Mouse (Mus musculus): ENCODE results near the gene Cfap298. TPM values are rescaled to one million over a fixed set of nuclear protein-coding genes. Genes with fewer than 3 reads are reported as not detected.

The Cfap298 gene
- 10 to 100 TPM; 45.4 to 50.4 (median 47.0) TPM for total RNA-seq (2022)

DNA sequence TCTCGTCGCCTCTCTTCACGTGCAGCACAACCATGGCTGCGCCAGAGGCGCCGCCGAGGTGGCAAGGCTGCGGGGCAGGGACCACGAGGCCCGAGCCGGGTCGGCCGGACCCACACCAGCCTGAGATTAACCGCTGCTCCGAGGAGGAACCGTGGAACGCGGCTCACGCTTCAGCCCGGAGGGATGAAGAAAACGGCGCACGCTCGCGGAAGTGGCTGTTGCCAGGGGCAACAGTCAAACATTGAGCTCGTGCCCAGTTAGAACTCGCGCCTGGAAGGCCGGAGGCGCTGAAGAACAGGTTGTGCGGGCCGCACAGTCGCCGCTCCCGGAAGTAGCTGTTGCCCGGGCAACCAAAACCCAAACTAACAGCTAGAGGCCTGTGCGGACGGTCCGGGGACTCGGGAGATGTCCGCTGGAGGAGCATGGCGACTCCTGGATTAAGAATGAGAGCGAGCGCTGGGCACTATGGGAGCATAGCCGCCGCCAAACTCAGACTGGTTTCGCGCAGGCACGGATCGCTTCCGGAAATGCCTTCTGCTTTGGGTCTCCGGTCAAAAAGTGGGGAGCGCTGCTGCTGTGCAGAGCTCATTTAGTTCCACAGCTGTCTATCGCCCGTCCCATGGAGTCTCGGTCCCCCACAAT is at the start of gene Cfap298:
Gene Cfap298 (minus strand): TSS at position 428 of the 642 bp plus-strand sequence.
- peak; percentile 86 to 90 for DNase-seq (ENCODE audit: low spot score in 2 of 2)

- no peak for DNase-seq (ENCODE audit: low spot score in 2 of 2)
Observed at GRCm38 (mm10) chr16:90971004-90971403, 36.1 kb upstream of the Cfap298 start.

DNA sequence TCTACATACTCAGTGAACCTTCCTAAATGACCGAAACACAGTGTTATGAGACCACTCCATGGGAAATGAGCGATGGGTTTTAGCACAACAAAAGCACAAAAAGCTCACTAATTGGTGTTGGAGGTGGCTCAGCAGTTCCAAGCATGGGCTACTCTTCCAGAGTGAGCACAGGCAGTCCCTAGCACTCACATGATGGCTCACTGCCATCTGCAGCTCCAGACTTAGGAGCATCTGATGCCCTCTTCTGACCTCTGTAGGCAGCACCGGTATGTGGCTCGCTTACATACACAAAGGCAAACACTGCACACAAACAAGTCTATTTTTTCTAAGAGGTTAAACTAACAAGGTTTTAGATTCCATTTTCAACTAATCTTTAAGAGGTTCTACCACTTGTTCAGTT is 31.3 kb upstream of the Cfap298 start:
- no peak for DNase-seq (ENCODE audit: low spot score in 2 of 2)

GRCm38 (mm10) chr16:90964302-90964701 is 29.4 kb upstream of the Cfap298 start:
- DNase-seq (ENCODE audit: low spot score in 2 of 2) = no peak

DNA sequence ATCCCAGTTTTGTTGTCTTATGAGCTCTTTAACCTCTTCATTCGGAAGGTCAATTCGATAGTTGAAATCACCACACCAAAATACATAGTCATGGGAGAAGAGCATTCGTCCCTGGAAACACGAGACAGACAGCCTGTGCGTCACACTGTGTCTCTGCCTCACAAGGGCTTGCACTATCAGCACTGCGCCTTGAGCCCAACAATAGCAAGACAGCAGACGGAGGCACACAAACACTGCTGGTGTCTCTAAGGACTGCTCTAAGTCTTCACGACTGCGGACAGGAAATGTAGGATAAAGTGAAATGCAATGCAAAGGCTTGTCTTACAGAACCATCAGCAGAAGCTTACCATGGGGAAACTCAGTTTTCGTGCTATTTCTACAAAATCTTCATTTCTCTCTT is 29.0 kb upstream of the Cfap298 start:
- DNase-seq (ENCODE audit: low spot score in 2 of 2) = no peak

DNA sequence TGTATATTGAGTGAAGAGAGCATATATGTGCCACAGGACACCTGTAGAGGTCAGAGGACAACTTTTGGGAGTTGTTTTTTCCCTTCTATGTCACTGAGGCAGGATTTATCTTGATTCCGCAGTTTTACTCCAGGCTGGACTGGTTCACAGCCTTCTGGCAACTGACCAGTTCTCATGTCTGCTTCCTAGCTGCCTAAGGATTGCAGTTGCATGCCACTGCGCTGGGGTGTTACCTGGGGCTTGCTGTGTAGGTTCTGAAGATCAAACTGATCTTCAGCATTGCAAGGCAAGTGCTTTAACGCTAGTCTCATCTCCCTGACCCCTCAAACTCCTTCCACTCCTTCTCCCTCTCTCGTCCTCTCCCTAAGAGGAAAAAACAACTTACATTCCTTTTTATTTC is 28.3 kb upstream of the Cfap298 start:
- no peak for DNase-seq (ENCODE audit: low spot score in 2 of 2)

DNA sequence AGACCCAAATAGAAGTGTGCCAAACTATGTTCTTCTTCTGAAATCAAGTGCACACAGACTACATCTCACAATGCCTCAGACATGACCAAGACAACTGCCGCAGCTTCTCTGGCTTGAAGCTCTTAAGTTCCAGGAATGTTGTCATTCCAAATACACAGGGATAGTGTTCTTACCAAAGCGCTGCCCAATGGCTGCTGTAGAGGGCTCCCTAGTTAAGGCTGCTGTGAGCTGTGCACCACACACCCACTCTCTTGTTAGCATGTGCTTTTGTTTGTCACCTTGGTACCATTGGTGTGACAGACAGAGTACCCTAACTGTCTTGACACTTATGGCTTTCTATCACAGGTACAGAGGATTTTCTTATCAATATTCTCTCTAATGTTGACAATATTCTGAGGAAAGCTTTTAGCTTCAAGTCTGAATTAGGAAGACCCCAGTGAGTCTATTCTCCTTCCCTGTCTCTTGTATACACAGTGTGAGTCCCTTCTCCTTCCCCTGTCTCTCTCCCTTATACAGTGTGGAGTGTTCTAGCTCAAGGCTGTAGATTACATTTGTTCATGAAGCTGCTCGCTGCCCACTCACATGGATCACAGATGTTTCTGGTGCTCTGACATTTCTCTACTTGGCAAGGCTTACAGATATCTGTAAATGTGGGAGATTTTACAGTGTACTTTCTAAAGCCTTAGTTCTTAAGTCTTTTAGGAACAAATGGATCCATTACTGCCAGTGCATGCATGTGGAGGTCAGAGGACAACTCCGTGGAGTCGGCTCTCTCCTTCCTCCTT is 23.6 kb upstream of the Cfap298 start:
- peak in 1 of 2 experiments; percentile 66 for DNase-seq (ENCODE audit: low spot score in 2 of 2)

DNA sequence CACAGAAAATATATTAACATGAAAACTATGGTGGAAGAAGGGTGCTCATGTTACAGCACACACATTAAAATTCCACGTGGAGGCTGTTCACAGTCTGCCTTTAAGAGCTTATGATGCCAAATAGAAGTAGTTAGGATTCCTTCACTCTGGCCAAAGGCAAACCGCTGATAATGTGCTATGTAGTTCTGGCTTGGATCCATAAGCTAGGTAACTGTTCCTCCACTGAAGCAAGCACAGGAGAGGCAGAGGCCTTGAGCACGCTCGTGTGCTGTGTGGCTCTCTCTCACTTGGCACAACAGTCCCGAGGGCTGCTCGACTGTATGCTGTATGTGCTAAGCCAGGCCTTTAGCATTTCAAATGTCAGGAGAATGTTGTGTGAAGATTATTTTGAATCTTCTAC is 20.6 kb upstream of the Cfap298 start:
- DNase-seq (ENCODE audit: low spot score in 2 of 2) = no peak

DNA sequence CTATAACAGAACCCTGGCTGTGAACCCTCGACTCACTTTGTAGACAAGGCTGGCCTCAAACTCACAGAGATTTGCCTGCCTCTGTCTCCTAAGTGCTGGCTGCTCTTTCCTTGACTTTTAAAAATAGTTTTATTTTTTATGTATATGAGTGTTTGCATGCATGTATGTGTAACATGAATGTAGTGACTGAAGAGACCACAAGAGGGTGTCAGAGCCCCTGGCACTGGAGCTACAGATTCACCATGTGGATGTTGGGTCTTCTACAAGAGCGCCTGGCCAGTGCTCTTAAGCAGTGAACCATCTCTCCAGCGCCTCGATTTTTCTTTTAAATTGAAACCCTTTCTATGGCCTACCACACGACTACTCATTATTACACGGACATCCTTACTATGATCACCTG is 18.9 kb upstream of the Cfap298 start:
- no peak for DNase-seq (ENCODE audit: low spot score in 2 of 2)

GRCm38 (mm10) chr16:90953147-90953546 is 18.2 kb upstream of the Cfap298 start:
- DNase-seq (ENCODE audit: low spot score in 2 of 2) = no peak

GRCm38 (mm10) chr16:90950354-90950963 is 15.5 kb upstream of the Cfap298 start:
- no peak for DNase-seq (ENCODE audit: low spot score in 2 of 2)

DNA sequence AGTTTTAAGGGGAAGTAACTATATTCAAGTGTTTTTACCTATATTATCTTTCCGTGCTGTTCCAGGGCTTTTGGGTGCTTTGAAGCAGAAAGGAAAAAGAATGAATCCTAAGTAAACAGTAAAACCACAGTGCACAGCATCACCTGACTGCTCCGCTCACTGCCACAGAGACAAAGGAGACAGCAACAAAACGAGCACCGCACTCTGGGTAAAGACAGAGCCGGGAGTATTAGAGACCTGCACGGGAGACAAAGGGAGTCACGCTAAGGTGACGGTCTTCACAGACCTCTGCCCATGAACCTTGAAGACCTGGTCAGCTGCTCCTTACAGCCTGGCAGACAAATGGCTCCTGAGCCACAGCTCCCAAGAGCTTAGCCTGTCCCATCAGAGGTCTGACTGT is 12.1 kb upstream of the Cfap298 start:
- DNase-seq (ENCODE audit: low spot score in 2 of 2) = no peak

- DNase-seq (ENCODE audit: low spot score in 2 of 2) = no peak
Observed at GRCm38 (mm10) chr16:90941246-90941645, 6.3 kb upstream of the Cfap298 start.

- peak in 1 of 2 experiments; percentile 36 for DNase-seq (ENCODE audit: low spot score in 2 of 2)
Observed at GRCm38 (mm10) chr16:90934193-90934686, 674 bp downstream of the Cfap298 start.

DNA sequence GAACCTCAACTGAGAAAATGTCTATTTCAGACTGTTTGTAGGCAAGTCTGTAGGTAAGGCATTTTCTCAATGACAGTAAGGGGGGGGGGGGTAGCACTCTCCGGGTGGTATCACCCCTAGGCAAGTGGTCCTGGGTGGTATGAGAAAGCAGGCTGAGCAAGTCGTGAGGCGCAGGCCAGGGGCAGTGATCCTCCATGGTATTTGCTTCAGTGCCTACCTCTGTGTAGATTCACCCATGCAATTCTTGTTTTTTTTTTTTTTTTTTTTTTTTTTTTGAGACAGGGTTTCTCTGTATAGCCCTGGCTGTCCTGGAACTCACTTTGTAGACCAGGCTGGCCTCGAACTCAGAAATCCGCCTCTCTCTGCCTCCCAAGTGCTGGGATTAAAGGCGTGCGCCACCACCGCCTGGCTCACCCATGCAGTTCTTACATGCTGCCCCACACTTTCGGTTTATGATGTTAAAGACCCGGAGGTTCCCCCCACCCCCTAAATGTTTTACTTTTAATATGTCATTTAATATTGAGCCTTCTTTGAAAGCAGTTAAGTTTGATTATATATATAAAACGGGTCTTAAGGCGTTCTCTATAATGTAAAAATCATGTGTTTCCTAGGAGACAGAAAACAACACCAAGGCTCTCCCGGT is 1.3 kb downstream of the Cfap298 start:
- no peak for DNase-seq (ENCODE audit: low spot score in 2 of 2)

DNA sequence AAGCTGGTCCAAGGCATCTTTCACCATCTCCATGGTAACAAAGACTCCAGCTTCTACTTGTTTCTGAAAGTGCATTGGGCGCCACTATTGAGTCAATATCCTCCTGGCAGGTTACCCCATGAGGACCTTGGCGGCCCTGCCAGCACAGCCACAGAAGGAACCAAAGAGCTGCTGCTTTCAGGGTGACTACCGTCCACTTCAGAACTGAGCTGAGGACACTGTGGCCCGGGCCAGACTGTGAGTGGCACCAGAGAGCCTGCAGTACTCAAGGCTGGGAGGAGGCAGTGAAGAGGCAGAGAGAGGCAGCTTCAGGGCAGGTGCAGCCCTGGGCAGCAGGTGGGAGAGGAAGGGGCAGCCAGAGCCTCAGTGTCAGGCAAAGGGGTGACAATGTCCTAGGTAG is 7.5 kb downstream of the Cfap298 start:
- DNase-seq (ENCODE audit: low spot score in 2 of 2) = no peak

- peak; percentile 39 to 46 for DNase-seq (ENCODE audit: low spot score in 2 of 2)
Observed at GRCm38 (mm10) chr16:90925461-90925860, 9.5 kb downstream of the Cfap298 start.

- no peak for DNase-seq (ENCODE audit: low spot score in 2 of 2)
Observed at GRCm38 (mm10) chr16:90924606-90925370, 10.1 kb downstream of the Cfap298 start.

DNA sequence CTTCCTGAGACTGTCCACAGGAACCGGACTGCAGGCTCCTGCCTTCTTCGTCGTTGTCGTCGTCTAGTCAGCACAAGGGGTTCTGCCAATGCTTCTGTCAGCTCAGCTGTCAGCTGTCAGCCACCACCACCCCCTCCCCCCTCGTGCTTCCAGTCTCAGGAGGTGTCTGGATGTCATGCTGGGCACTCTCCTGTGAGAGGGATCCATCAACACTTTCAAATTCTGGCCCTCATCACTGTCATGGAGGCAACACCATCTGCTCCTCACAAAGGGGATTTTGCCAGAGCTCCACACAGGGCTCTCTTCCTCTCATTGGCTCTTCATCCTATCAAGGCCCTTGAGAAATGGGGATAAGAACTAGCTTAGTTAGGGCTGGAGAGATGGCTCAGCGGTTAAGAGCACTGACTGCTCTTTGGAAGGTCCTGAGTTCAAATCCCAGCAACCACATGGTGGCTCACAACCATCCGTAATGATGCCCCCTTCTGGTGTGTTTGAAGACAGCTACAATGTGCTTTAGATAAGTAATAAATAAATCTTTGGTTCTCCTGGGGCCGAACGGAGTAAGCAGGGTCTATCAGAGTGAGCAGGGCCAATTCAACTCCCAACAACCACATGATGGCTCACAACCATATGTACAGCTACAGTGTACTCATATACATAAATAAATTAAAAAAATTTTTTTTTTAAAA is 13.3 kb downstream of the Cfap298 start:
- DNase-seq (ENCODE audit: low spot score in 2 of 2) = no peak

DNA sequence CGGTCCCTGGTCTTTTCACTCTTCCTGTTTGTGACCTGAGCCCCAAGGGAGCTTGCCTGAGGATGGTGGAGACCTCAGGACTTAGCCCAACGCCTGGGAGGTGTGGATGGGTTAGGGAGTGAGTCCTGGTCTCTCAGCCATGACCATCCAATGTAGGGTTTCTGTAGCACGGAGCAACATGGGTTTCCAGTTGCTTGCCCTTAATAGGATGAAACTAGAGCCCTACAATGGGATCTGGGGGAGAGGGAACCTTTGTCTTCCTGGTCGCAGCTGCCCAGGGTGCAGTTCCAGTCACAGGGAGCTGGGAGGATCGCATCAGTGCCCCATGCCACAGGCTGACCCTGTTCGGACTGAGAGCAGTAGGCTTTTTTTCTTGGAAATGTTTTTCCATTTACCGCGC is 17.8 kb downstream of the Cfap298 start:
- DNase-seq (ENCODE audit: low spot score in 2 of 2) = no peak

Data from left cerebral cortex, adult 8-10 months (tissue).